Mouse (Mus musculus) limb, embryonic 11.5 days (tissue): ENCODE measurements at regions not wholly inside any gene's neighbourhood (a gene's known extent, or its start where the extent isn't known, plus 50 kb on each side); places are given as distances from the start of the nearest gene placed in this dataset.

Experiments
- ATAC-seq: fragments of 200-750 bp; cut with Nextera tagmentation; 2 replicates; pipeline ENCODE4 v1.8.0; 2017; ENCODE audit warnings: low read depth; ENCODE audit not compliant: insufficient number of reproducible peaks, low FRiP score, low TSS enrichment
- DNase-seq: peaks from one replicate; pipeline ENCODE4 v3.0.0-alpha.2; 2015; ENCODE audit warnings: low spot score
- H3K27ac ChIP-seq: fragments of 300-500 bp; sonication (generic); replicated peaks from 2 replicates; pipeline ENCODE4 v1.5.1; 2014; ENCODE audit warnings: low read depth, mild to moderate bottlenecking, low read length
- H3K27me3 ChIP-seq: fragments of 300-500 bp; sonication (generic); 2 replicates; pipeline ENCODE4 v1.6.1; 2014; ENCODE audit warnings: mild to moderate bottlenecking, low read length, mixed read lengths; ENCODE audit not compliant: control insufficient read depth, insufficient read depth
- H3K36me3 ChIP-seq: fragments of 300-500 bp; sonication (generic); 2 replicates; pipeline ENCODE4 v1.6.1; 2014; ENCODE audit warnings: mild to moderate bottlenecking, low read length, moderate library complexity, mixed read lengths; ENCODE audit not compliant: control insufficient read depth, insufficient read depth
- H3K4me1 ChIP-seq: fragments of 300-500 bp; sonication (generic); 2 replicates; pipeline ENCODE4 v1.6.1; 2014; ENCODE audit warnings: low read length, mixed read lengths; ENCODE audit not compliant: control insufficient read depth, insufficient read depth
- H3K4me2 ChIP-seq: fragments of 300-500 bp; sonication (generic); 2 replicates; pipeline ENCODE4 v1.6.1; 2014; ENCODE audit warnings: low read depth, mild to moderate bottlenecking, moderate library complexity; ENCODE audit not compliant: severe bottlenecking
- H3K4me3 ChIP-seq: fragments of 300-500 bp; sonication (generic); 2 replicates; pipeline ENCODE4 v1.5.1; 2014; ENCODE audit warnings: low read depth, low read length
- H3K9ac ChIP-seq: fragments of 300-500 bp; sonication (generic); 2 replicates; pipeline ENCODE4 v1.6.1; 2014; ENCODE audit warnings: mild to moderate bottlenecking, low read length
- H3K9me3 ChIP-seq: fragments of 300-500 bp; sonication (generic); 2 replicates; pipeline ENCODE4 v1.6.1; 2016; ENCODE audit warnings: low read length; ENCODE audit not compliant: control insufficient read depth
- WGBS: fragments of 180-500 bp; shearing (Covaris S2); extraction: QIAGEN DNeasy Blood & Tissue Kit; methylation state at CpG from one replicate; pipeline ENCODE4 v1.1.7; 2014; 5-methylcytosine and 5-hydroxymethylcytosine counted together

- H3K9me3 ChIP-seq = 0 out of 2 replicates have a peak, but pooled peaks cover 3% of the 10 kb centered on the region
- H3K4me3 ChIP-seq = no peak overlapping the region
- 90% methylated on average over 3 of the region's 3 CpGs for WGBS
- H3K4me1 ChIP-seq = peaks cover 4% of the 10 kb centered on the region; the same call in 1 of the 2 replicates
- no peak overlapping the region for H3K27ac ChIP-seq
- ATAC-seq (no peak), DNase-seq (no peak)
- H3K4me2 ChIP-seq = no peak overlapping the region
- H3K27me3 ChIP-seq = no peaks in the 10 kb centered on the region
- no peak overlapping the region for H3K9ac ChIP-seq
- H3K36me3 ChIP-seq = no peaks in the 10 kb centered on the region
Measured at GRCm38 (mm10) chr4:106148866-106149265, 167.1 kb upstream of the Usp24 start.

- Histone ChIP-seq H3K27ac (0 out of 2 replicates have a peak overlapping the region, but pooled peaks have one; percentile 31), H3K36me3 (no peaks in the 10 kb centered on the region), H3K4me3 (no peak overlapping the region), H3K4me1 (peaks cover 4% of the 10 kb centered on the region; the same call in 1 of the 2 replicates), H3K27me3 (no peaks in the 10 kb centered on the region), H3K9me3 (0 out of 2 replicates have a peak, but pooled peaks cover 3% of the 10 kb centered on the region), H3K9ac (no peak overlapping the region), H3K4me2 (no peak overlapping the region)
- DNase-seq (no peak), ATAC-seq (no peak)
- WGBS = 59% methylated on average over 7 of the region's 7 CpGs
Measured at GRCm38 (mm10) chr4:106149471-106150048, 166.5 kb upstream of the Usp24 start.

GRCm38 (mm10) chr4:106150775-106151174 lies 165.2 kb upstream of the Usp24 start:
- Histone ChIP-seq H3K9me3 (0 out of 2 replicates have a peak, but pooled peaks cover 3% of the 10 kb centered on the region), H3K4me3 (no peak overlapping the region), H3K27ac (no peak overlapping the region; the same call in 1 of the 2 replicates), H3K36me3 (no peaks in the 10 kb centered on the region), H3K9ac (no peak overlapping the region), H3K27me3 (no peaks in the 10 kb centered on the region), H3K4me2 (no peak overlapping the region), H3K4me1 (peaks cover 4% of the 10 kb centered on the region; the same call in 1 of the 2 replicates)
- WGBS = 51% methylated on average over 14 of the region's 14 CpGs
- no peak for ATAC-seq
- no peak for DNase-seq

DNA sequence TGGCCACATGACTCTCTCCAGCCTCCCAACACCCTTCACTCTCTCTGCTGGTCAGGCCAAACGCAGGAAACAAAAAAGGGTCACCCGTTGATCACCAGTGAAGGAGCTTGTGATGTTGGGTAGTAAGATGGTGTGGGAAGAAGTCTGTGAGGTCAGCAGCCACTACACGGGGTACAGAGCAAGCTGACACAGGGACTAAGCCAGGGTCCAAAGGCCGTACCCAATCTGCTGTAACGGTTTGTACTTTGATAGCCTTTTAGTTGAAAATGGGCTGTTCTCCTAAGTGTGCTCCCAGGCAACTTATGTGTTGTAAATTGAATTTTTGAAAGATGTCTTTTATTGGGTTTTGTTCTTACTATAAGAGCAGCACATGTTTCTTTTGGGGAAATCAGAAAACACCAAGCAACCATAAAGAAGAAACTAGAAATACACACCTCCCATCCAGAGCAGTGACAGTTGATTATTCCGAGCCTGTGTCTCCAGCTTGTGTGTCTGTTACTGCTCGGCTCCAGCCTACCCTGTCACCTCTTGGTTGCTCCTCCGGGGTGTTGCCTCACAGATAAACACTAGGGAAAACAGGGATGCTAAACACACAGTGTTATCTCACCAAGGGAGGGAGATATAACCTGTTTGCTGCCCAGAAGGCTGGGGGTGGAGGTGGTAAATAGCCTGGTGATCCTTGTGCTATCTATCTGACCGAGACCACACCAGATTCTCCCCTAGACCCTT lies 158.4 kb upstream of the Usp24 start:
- no peak for DNase-seq
- Histone ChIP-seq H3K9ac (no peak overlapping the region), H3K4me3 (no peak overlapping the region), H3K9me3 (0 out of 2 replicates have a peak, but pooled peaks cover 3% of the 10 kb centered on the region), H3K4me1 (no peaks in the 10 kb centered on the region), H3K36me3 (no peaks in the 10 kb centered on the region), H3K27me3 (no peaks in the 10 kb centered on the region), H3K4me2 (no peak overlapping the region), H3K27ac (no peak overlapping the region)
- no peak for ATAC-seq
- WGBS = 81% methylated on average over 9 of the region's 9 CpGs

DNA sequence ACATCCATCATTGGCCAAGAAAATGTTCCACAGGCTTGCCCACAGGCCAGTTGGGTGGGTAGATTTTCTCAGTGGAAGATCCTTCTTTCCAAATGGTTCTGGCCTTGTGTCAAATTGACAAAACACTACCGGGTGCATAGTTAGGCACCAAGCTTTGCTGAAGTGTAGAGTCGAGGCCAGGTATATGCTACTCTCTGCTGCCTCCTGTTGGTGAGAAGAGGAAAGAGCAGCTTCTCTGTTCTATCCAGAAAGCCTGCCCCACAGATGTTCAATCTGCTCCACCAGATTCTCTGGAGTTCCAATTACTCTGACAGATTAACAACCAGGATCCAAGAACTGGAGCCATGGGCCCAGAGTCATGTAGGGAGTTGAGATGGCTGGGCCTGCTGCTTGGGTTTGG lies 154.4 kb upstream of the Usp24 start:
- H3K4me2 ChIP-seq = no peak overlapping the region
- H3K27me3 ChIP-seq = no peaks in the 10 kb centered on the region
- H3K36me3 ChIP-seq = no peaks in the 10 kb centered on the region
- WGBS = 49% methylated on average over 2 of the region's 2 CpGs
- no peaks in the 10 kb centered on the region for H3K4me1 ChIP-seq
- no peaks in the 10 kb centered on the region for H3K9me3 ChIP-seq
- H3K4me3 ChIP-seq = no peak overlapping the region
- no peak for DNase-seq
- no peak for ATAC-seq
- H3K27ac ChIP-seq = no peak overlapping the region
- H3K9ac ChIP-seq = no peak overlapping the region

- Histone ChIP-seq H3K27me3 (no peaks in the 10 kb centered on the region), H3K4me2 (no peak overlapping the region), H3K4me1 (0 out of 2 replicates have a peak, but pooled peaks cover 2% of the 10 kb centered on the region), H3K9ac (no peak overlapping the region), H3K27ac (no peak overlapping the region), H3K4me3 (no peak overlapping the region), H3K9me3 (no peaks in the 10 kb centered on the region), H3K36me3 (no peaks in the 10 kb centered on the region)
- WGBS = 70% methylated on average over 1 of the region's 1 CpGs
- no peak for ATAC-seq
- DNase-seq = no peak
Measured at GRCm38 (mm10) chr4:106162551-106162950, 153.5 kb upstream of the Usp24 start.

DNA sequence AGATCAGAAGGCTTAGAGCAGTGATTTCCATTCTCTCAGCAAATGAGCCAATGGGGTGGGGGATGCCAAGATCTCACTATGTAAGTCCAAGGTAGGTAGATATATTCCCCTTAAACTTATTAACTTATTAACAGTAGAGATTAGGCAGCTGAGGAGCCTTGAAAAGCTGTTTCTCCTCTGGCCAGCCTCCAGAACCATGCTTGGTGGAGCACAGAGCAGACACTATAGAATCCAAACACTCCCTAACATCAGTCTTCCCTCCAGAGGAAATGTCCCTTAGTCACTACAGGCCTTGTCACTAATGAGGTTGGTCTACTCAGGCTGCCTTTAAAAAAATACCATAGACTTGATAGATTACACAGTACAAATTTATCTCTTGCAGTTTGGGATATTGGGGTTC lies 152.8 kb upstream of the Usp24 start:
- Histone ChIP-seq H3K4me2 (no peak overlapping the region), H3K4me1 (0 out of 2 replicates have a peak, but pooled peaks cover 4% of the 10 kb centered on the region), H3K4me3 (no peak overlapping the region), H3K27ac (no peak overlapping the region), H3K9me3 (no peaks in the 10 kb centered on the region), H3K27me3 (no peaks in the 10 kb centered on the region), H3K9ac (no peak overlapping the region), H3K36me3 (no peaks in the 10 kb centered on the region)
- DNase-seq (no peak), ATAC-seq (no peak)

DNA sequence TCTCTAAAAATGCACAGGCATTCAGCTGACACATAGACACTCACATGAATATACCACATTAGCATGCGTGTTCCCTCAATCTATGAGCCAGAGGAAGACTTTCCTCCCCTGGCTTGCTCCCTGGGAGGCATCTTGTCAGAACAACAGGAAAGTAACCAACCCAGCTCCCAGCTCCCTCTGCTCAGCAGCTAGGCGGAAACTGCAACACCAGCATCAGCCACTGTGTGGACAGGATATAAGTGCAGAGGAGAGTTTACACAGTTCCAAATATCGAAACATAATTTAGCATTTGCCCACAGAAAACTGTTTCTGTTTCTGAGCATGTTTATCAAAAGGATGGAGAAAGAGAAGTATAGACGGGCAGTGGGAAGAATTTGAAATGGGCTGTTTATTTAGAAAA lies 148.3 kb upstream of the Usp24 start:
- no peak overlapping the region for H3K4me3 ChIP-seq
- no peak overlapping the region for H3K27ac ChIP-seq
- H3K36me3 ChIP-seq = no peaks in the 10 kb centered on the region
- DNase-seq = no peak
- no peak overlapping the region for H3K4me2 ChIP-seq
- H3K9ac ChIP-seq = no peak overlapping the region
- 0 out of 2 replicates have a peak, but pooled peaks cover 4% of the 10 kb centered on the region for H3K4me1 ChIP-seq
- ATAC-seq = no peak
- H3K9me3 ChIP-seq = no peaks in the 10 kb centered on the region
- WGBS = 77% methylated on average over 4 of the region's 4 CpGs
- no peaks in the 10 kb centered on the region for H3K27me3 ChIP-seq
